Mouse (Mus musculus) heart, adult 18-20 months (tissue): ENCODE measurements around the gene Pfkfb4. TPM values are rescaled to one million over a fixed set of nuclear protein-coding genes. Genes with fewer than 3 reads are reported as not detected.

Experiments
- DNase-seq, 2 experiments: peaks; one replicate each; pipeline ENCODE4 v3.0.0; 2021 to 2022; ENCODE audit warnings: mixed read lengths in 1 of 2
- total RNA-seq, 2 experiments: library from RNA; stranded (reverse); gene quantifications; 2 replicates each; pipeline ENCODE4 v1.2.3; 2021

The Pfkfb4 gene
- total RNA-seq, 2 experiments from 2014 or later: 1.3 to 1.6 TPM

- no peak for DNase-seq
Observed at GRCm38 (mm10) chr9:108996411-108996810, 4.8 kb downstream of the Pfkfb4 start.

GRCm38 (mm10) chr9:108998287-108999166 lies 6.9 kb downstream of the Pfkfb4 start:
- no peak for DNase-seq

GRCm38 (mm10) chr9:108999167-108999526 lies 7.6 kb downstream of the Pfkfb4 start:
- peak in 1 of 2 experiments; percentile 30 for DNase-seq

- DNase-seq: peak; percentile 72 to 75
Observed at GRCm38 (mm10) chr9:109000726-109001125, 9.1 kb downstream of the Pfkfb4 start.

- peak; percentile 41 to 77 for DNase-seq
Observed at GRCm38 (mm10) chr9:109003201-109003600, 11.6 kb downstream of the Pfkfb4 start.

- DNase-seq: no peak
Observed at GRCm38 (mm10) chr9:109007025-109007780, 15.6 kb downstream of the Pfkfb4 start.

GRCm38 (mm10) chr9:109008081-109008480 lies 16.5 kb downstream of the Pfkfb4 start:
- DNase-seq: no peak

GRCm38 (mm10) chr9:109008994-109009635 lies 17.5 kb downstream of the Pfkfb4 start:
- DNase-seq: no peak

GRCm38 (mm10) chr9:109009636-109010315 lies 18.2 kb downstream of the Pfkfb4 start:
- peak; percentile 63 to 71 for DNase-seq

GRCm38 (mm10) chr9:109010316-109010690 lies 18.7 kb downstream of the Pfkfb4 start:
- DNase-seq: no peak

GRCm38 (mm10) chr9:109015397-109015796 lies 23.8 kb downstream of the Pfkfb4 start:
- no peak for DNase-seq

- peak in 1 of 2 experiments; percentile 47 for DNase-seq
Observed at GRCm38 (mm10) chr9:109016973-109017604, 25.5 kb downstream of the Pfkfb4 start.

GRCm38 (mm10) chr9:109021428-109021827 lies 29.9 kb downstream of the Pfkfb4 start:
- DNase-seq: no peak

- peak in 1 of 2 experiments; percentile 45 for DNase-seq
Observed at GRCm38 (mm10) chr9:109022866-109023685, 31.5 kb downstream of the Pfkfb4 start.

- DNase-seq: peak; percentile 60 to 61
Observed at GRCm38 (mm10) chr9:109027521-109027920, 35.9 kb downstream of the Pfkfb4 start.

GRCm38 (mm10) chr9:109028421-109028820 lies 36.8 kb downstream of the Pfkfb4 start:
- no peak for DNase-seq

- no peak for DNase-seq
Observed at GRCm38 (mm10) chr9:109028919-109029318, 37.3 kb downstream of the Pfkfb4 start.

GRCm38 (mm10) chr9:109030312-109030711 lies 38.7 kb downstream of the Pfkfb4 start:
- no peak for DNase-seq

- DNase-seq: no peak
Observed at GRCm38 (mm10) chr9:109031001-109031400, 39.4 kb downstream of the Pfkfb4 start.

- no peak for DNase-seq
Observed at GRCm38 (mm10) chr9:109031686-109032085, 40.1 kb downstream of the Pfkfb4 start.

GRCm38 (mm10) chr9:109032435-109032834 lies 40.9 kb downstream of the Pfkfb4 start:
- no peak for DNase-seq
